Mouse (Mus musculus): ENCODE measurements at regions not wholly inside any gene's neighbourhood (a gene's known extent, or its start where the extent isn't known, plus 50 kb on each side); places are given as distances from the start of the nearest gene placed in this dataset.

GRCm38 (mm10) chr13:83099908-83100307 lies 403.9 kb upstream of the Mef2c start:
- no peak for TF ChIP-seq POLR2A (IDR thresholded peaks at IDR 0.05; ENCODE audit: insufficient read length, low read depth)
- no peak for TF ChIP-seq TCF3 (IDR thresholded peaks at IDR 0.05; ENCODE audit: insufficient read length, low read depth)
- no peak for TF ChIP-seq USF1 (IDR thresholded peaks at IDR 0.05; ENCODE audit: low read depth)
- no peak for TF ChIP-seq E2F4 (IDR thresholded peaks at IDR 0.05; ENCODE audit: insufficient read depth)
- TF ChIP-seq TCF12 (IDR thresholded peaks at IDR 0.05; ENCODE audit: insufficient read depth, poor library complexity, severe bottlenecking) = no peak
- no peak for TF ChIP-seq MAX (IDR thresholded peaks at IDR 0.05; ENCODE audit: low read depth)
- TF ChIP-seq POLR2AphosphoS2 (IDR thresholded peaks at IDR 0.05; ENCODE audit: insufficient read length, low read depth) = no peak
- TF ChIP-seq MYOD1 (IDR thresholded peaks at IDR 0.05; ENCODE audit: control insufficient read depth in 1 of 3, insufficient read length in 2 of 3, low read depth in 2 of 3) = no peak
